Comparison of ENCODE assay signal across 9 mouse cellular contexts in genomic region chr4:88356652-88357051, GRCm38 (mm10).
DNase-seq lines count a peak whose midpoint lies in the region; TF ChIP-seq lines count a peak whose summit lies in the region.
"Had no signal": no experiment of that assay in that cellular context is flagged by ENCODE, and none has a peak within 500 bp of the region (broad histone marks: within the 10 kb centered on the region; RNA-seq: fewer than 3 reads in every experiment).

No protein-coding gene starts in this region.

- H3K4me3 ChIP-seq in layer of hippocampus, adult 2 months = no peak overlapping the region
- H3K4me3 ChIP-seq: liver, embryonic 13.5 days had no signal

- H3K27ac ChIP-seq in layer of hippocampus, adult 2 months = no peak overlapping the region
- H3K27ac ChIP-seq: liver, embryonic 13.5 days had no signal

- peak; percentile 70 for TF ChIP-seq CTCF in layer of hippocampus, adult 2 months (conservative IDR thresholded peaks at IDR 0.05)

- DNase-seq in adrenal gland, postnatal 14 days = peak; percentile 36
- DNase-seq in adrenal gland, postnatal 4 days (ENCODE audit: low spot score in 2 of 2) = no peak
- DNase-seq in layer of hippocampus, adult 2 months (ENCODE audit: low spot score in 2 of 2) = no peak
- DNase-seq in layer of hippocampus, postnatal 14 days (ENCODE audit: low spot score in 2 of 2) = no peak
- DNase-seq in adipocyte (ENCODE audit: low spot score) = peak; percentile 9
- peak; percentile 10 for DNase-seq in naive thymus-derived CD4-positive, alpha-beta T cell, adult 2 months (ENCODE audit: low read depth)
- no peak for DNase-seq in gastrocnemius, postnatal 25 days
- DNase-seq in adrenal gland, adult 8-10 months = no peak
- DNase-seq: liver, embryonic 13.5 days had no signal

Comparison
In these comparisons a context has a peak if more than half of its experiments do, and no peak if none do; other contexts are left out.
1. DNase-seq: peak in adrenal gland, postnatal 14 days (single experiment), adipocyte (single experiment) and naive thymus-derived CD4-positive, alpha-beta T cell, adult 2 months (single experiment); none in adrenal gland, postnatal 4 days (0 of 2), layer of hippocampus, adult 2 months (0 of 2), layer of hippocampus, postnatal 14 days (0 of 2), gastrocnemius, postnatal 25 days (single experiment) and adrenal gland, adult 8-10 months (single experiment).